Mouse (Mus musculus): Measurements from ENCODE around the gene Lca5l. TPM values are rescaled to one million over a fixed set of nuclear protein-coding genes. Genes with fewer than 3 reads are reported as not detected.
A peak's percentile ranks its signal among the peaks of the same experiment; 100 is the strongest.

The Lca5l gene
- polyA plus RNA-seq, 1 experiment from 2014 or later = 1.2 TPM

DNA sequence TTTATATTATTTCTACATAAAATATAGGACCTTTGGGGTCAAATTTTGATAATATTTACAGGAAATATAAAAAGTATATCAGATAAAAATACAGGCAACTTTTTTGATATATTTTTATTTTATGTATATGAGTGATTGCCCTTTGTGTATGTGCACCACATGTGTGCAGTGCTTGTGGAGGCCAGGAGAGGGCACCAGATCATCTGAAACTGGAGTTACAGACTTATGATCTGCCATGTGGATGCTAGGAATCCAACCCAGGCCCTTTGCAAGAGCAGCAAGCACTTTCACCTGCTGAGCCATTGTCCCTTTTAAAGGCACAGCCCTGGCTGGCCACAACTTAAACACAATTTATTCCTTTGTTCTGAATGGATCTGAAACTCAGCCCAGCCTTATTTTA lies 12.9 kb downstream of the Lca5l start:
- no peaks in the 10 kb centered on the region for H3K36me3 ChIP-seq (ENCODE audit: control insufficient read depth, insufficient read depth)
- H3K9me3 ChIP-seq (ENCODE audit: control insufficient read depth, low read length) = 0 out of 2 replicates have a peak, but pooled peaks cover 2% of the 10 kb centered on the region
- no peak overlapping the region for H3K4me3 ChIP-seq (replicated peaks; ENCODE audit: low read length)
- no peak overlapping the region for H3K27ac ChIP-seq (ENCODE audit: low read length)
- H3K9ac ChIP-seq (replicated peaks; ENCODE audit: low read depth, low read length) = no peak overlapping the region
- H3K4me1 ChIP-seq (replicated peaks; ENCODE audit: control insufficient read depth, insufficient read depth, low read length) = peaks cover 5% of the 10 kb centered on the region; the same call in 1 of the 2 replicates
- ATAC-seq = no peak
- H3K27me3 ChIP-seq (replicated peaks; ENCODE audit: control insufficient read depth, insufficient read depth, low read length) = no peaks in the 10 kb centered on the region
- no peak overlapping the region for H3K4me2 ChIP-seq (ENCODE audit: low read length)

GRCm38 (mm10) chr16:96175399-96175798 lies 16.7 kb downstream of the Lca5l start:
- Histone ChIP-seq H3K27me3 (replicated peaks; ENCODE audit: control insufficient read depth, insufficient read depth, low read length) (no peaks in the 10 kb centered on the region), H3K9me3 (ENCODE audit: control insufficient read depth, low read length) (0 out of 2 replicates have a peak, but pooled peaks cover 2% of the 10 kb centered on the region), H3K27ac (ENCODE audit: low read length) (no peak overlapping the region), H3K4me2 (ENCODE audit: low read length) (no peak overlapping the region), H3K9ac (replicated peaks; ENCODE audit: low read depth, low read length) (no peak overlapping the region), H3K36me3 (ENCODE audit: control insufficient read depth, insufficient read depth) (no peaks in the 10 kb centered on the region), H3K4me1 (replicated peaks; ENCODE audit: control insufficient read depth, insufficient read depth, low read length) (peaks cover 5% of the 10 kb centered on the region; the same call in 1 of the 2 replicates), H3K4me3 (replicated peaks; ENCODE audit: low read length) (no peak overlapping the region)
- no peak for ATAC-seq
- 31% methylated on average over 2 of the region's 2 CpGs for WGBS

DNA sequence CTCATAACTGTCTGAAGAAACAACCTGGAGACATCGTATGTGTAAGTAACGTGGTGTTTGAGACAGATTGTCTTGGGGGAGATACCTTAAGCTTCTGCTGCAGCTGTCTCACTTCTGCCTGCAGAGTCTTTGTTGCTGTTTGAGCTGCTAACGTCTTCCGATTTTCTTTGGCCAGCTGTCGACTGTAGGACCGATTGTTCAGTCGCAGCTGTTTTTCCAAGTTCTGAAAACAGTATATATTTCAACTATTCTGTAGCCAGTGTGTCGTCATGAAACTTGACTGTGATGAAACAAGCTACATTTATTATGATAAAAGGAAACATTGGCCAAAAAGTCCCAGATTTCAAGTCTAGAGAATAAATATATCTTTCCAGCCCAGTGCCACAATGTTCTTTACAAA lies 18.4 kb downstream of the Lca5l start:
- 78% methylated on average over 8 of the region's 8 CpGs for WGBS
- no peak overlapping the region for H3K4me3 ChIP-seq (replicated peaks; ENCODE audit: low read length)
- no peaks in the 10 kb centered on the region for H3K36me3 ChIP-seq (ENCODE audit: control insufficient read depth, insufficient read depth)
- H3K9ac ChIP-seq (replicated peaks; ENCODE audit: low read depth, low read length) = no peak overlapping the region
- no peaks in the 10 kb centered on the region for H3K9me3 ChIP-seq (ENCODE audit: control insufficient read depth, low read length)
- H3K27me3 ChIP-seq (replicated peaks; ENCODE audit: control insufficient read depth, insufficient read depth, low read length) = no peaks in the 10 kb centered on the region
- ATAC-seq = no peak
- peaks cover 5% of the 10 kb centered on the region; the same call in 1 of the 2 replicates for H3K4me1 ChIP-seq (replicated peaks; ENCODE audit: control insufficient read depth, insufficient read depth, low read length)
- H3K27ac ChIP-seq (ENCODE audit: low read length) = no peak overlapping the region
- H3K4me2 ChIP-seq (ENCODE audit: low read length) = no peak overlapping the region

GRCm38 (mm10) chr16:96168837-96169236 lies 23.2 kb downstream of the Lca5l start:
- no peak overlapping the region for H3K9ac ChIP-seq (replicated peaks; ENCODE audit: low read depth, low read length)

GRCm38 (mm10) chr16:96165723-96166264 lies 26.3 kb downstream of the Lca5l start:
- WGBS = 59% methylated on average over 4 of the region's 4 CpGs
- peak; percentile 80 for ATAC-seq
- H3K36me3 ChIP-seq (ENCODE audit: control insufficient read depth, insufficient read depth) = no peaks in the 10 kb centered on the region
- H3K4me3 ChIP-seq (replicated peaks; ENCODE audit: low read length) = no peak overlapping the region
- H3K4me1 ChIP-seq (replicated peaks; ENCODE audit: control insufficient read depth, insufficient read depth, low read length) = no peaks in the 10 kb centered on the region
- no peak overlapping the region for H3K9ac ChIP-seq (replicated peaks; ENCODE audit: low read depth, low read length)
- peak overlapping the region; percentile 46 for H3K27ac ChIP-seq (ENCODE audit: low read length)
- no peaks in the 10 kb centered on the region for H3K27me3 ChIP-seq (replicated peaks; ENCODE audit: control insufficient read depth, insufficient read depth, low read length)
- no peaks in the 10 kb centered on the region for H3K9me3 ChIP-seq (ENCODE audit: control insufficient read depth, low read length)
- no peak overlapping the region for H3K4me2 ChIP-seq (ENCODE audit: low read length)

More at GRCm38 (mm10) chr16:96168837-96169236, 23.2 kb downstream of the Lca5l start:
- no peaks in the 10 kb centered on the region for H3K9me3 ChIP-seq (ENCODE audit: control insufficient read depth, low read length)
- 96% methylated on average over 4 of the region's 4 CpGs for WGBS
- no peak overlapping the region for H3K27ac ChIP-seq (ENCODE audit: low read length)
- no peak overlapping the region for H3K4me2 ChIP-seq (ENCODE audit: low read length)
- H3K36me3 ChIP-seq (ENCODE audit: control insufficient read depth, insufficient read depth) = no peaks in the 10 kb centered on the region
- no peaks in the 10 kb centered on the region for H3K4me1 ChIP-seq (replicated peaks; ENCODE audit: control insufficient read depth, insufficient read depth, low read length)
- H3K4me3 ChIP-seq (replicated peaks; ENCODE audit: low read length) = no peak overlapping the region
- no peak for ATAC-seq
- no peaks in the 10 kb centered on the region for H3K27me3 ChIP-seq (replicated peaks; ENCODE audit: control insufficient read depth, insufficient read depth, low read length)

- peaks cover 14% of the 10 kb centered on the region for H3K4me1 ChIP-seq (replicated peaks; ENCODE audit: control insufficient read depth, insufficient read depth, low read length)
- no peaks in the 10 kb centered on the region for H3K9me3 ChIP-seq (ENCODE audit: control insufficient read depth, low read length)
- no peaks in the 10 kb centered on the region for H3K36me3 ChIP-seq (ENCODE audit: control insufficient read depth, insufficient read depth)
- H3K4me3 ChIP-seq (replicated peaks; ENCODE audit: low read length) = no peak overlapping the region
- 80% methylated on average over 4 of the region's 4 CpGs for WGBS
- H3K27me3 ChIP-seq (replicated peaks; ENCODE audit: control insufficient read depth, insufficient read depth, low read length) = no peaks in the 10 kb centered on the region
- H3K4me2 ChIP-seq (ENCODE audit: low read length) = no peak overlapping the region
- no peak for ATAC-seq
- no peak overlapping the region for H3K27ac ChIP-seq (ENCODE audit: low read length)
- no peak overlapping the region for H3K9ac ChIP-seq (replicated peaks; ENCODE audit: low read depth, low read length)
Measured at GRCm38 (mm10) chr16:96161336-96161735, 30.7 kb downstream of the Lca5l start.

DNA sequence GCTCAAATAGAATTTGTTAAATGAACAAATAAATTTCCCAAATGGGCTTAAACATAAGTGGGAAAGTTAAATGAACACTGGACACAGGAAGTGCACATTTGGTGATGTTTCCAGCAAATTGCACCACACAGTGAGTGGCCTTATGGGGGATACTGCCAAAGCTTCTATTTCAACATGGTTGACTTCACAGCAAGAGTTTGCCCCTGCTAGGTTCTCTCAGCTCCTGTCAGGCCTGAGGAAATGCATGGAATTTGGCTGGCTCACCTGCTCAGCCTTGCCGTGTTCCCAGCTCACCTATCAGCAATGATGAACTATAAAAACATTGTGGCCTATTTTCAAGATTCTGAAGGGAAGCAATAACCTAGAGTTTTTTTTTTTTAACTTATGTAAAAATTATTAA lies 31.1 kb downstream of the Lca5l start:
- Histone ChIP-seq H3K4me3 (replicated peaks; ENCODE audit: low read length) (no peak overlapping the region), H3K9me3 (ENCODE audit: control insufficient read depth, low read length) (no peaks in the 10 kb centered on the region), H3K27me3 (replicated peaks; ENCODE audit: control insufficient read depth, insufficient read depth, low read length) (no peaks in the 10 kb centered on the region), H3K4me1 (replicated peaks; ENCODE audit: control insufficient read depth, insufficient read depth, low read length) (peaks cover 14% of the 10 kb centered on the region), H3K27ac (ENCODE audit: low read length) (no peak overlapping the region), H3K9ac (replicated peaks; ENCODE audit: low read depth, low read length) (no peak overlapping the region), H3K4me2 (ENCODE audit: low read length) (no peak overlapping the region), H3K36me3 (ENCODE audit: control insufficient read depth, insufficient read depth) (no peaks in the 10 kb centered on the region; the same call in 1 of the 2 replicates)
- ATAC-seq = no peak
- 82% methylated on average over 1 of the region's 1 CpGs for WGBS

DNA sequence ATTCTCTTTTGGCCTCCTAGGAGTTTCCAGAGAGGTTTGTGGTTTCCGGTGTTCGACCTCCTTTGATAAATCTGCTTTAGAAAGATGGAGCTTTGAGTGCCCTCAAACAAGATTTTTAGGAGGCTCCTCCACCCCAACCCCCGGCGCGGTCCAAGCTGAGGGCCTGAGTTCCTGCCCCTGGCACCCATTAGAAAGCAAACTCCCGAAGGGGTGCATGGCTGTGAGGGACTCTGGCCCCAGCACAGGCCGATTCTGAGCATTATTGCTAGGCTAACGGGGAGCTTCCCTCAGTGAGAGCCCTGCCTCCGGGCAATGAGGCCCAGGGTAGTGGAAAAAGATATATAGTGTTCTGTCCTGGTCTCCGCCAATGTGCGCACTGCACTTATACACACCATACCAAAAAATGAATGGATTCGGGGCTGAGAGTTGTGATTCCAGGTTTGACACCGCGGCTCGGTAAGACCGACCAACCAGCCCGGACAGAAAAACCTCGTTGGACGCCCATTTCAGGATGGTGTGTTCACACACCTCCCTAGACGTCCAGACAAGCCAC lies 32.2 kb downstream of the Lca5l start:
- ATAC-seq = no peak
- H3K27me3 ChIP-seq (replicated peaks; ENCODE audit: control insufficient read depth, insufficient read depth, low read length) = no peaks in the 10 kb centered on the region
- H3K9me3 ChIP-seq (ENCODE audit: control insufficient read depth, low read length) = no peaks in the 10 kb centered on the region
- H3K36me3 ChIP-seq (ENCODE audit: control insufficient read depth, insufficient read depth) = no peaks in the 10 kb centered on the region; the same call in 1 of the 2 replicates
- peak overlapping the region; percentile 90 for H3K9ac ChIP-seq (replicated peaks; ENCODE audit: low read depth, low read length)
- H3K4me3 ChIP-seq (replicated peaks; ENCODE audit: low read length) = peak overlapping the region; percentile 55
- H3K4me1 ChIP-seq (replicated peaks; ENCODE audit: control insufficient read depth, insufficient read depth, low read length) = peaks cover 14% of the 10 kb centered on the region
- H3K27ac ChIP-seq (ENCODE audit: low read length) = peak overlapping the region; percentile 58; the same call in 1 of the 2 replicates
- H3K4me2 ChIP-seq (ENCODE audit: low read length) = peak overlapping the region; percentile 96
- 84% methylated on average over 20 of the region's 20 CpGs for WGBS

DNA sequence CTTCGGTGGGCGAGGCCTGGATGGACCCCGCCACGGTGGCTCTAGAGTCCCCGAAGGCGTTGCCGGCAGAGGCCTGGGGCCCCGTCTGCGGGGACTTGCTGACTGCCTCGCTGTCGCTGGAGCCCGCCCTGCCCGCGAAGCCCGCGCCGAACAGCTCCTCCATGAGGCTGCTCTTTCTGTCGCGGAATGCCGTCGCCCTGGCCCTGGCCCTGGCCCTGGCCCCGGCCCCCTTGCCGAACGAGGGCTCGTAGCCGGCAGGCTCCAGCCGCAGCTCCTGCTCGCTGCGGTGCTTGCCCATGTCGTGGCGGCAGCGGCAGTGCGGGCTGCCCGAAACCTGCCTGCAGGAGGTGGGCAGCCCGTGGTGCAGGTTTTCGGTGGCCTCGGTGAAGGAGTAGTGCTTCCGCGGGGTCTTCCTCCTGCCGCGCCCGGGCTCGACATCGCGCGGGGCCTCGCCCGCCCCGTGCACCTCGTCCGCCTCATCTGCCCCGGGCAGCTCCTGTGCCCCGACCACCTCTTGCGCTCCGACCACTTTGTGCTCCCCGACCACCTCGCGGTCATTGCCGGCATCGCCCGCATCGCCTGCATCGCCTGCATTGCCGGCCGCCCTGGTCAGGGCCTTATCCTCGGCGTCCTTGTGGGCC lies 32.9 kb downstream of the Lca5l start:
- ATAC-seq = peak; percentile 80

More for the DNA sequence above, 32.9 kb downstream of the Lca5l start:
- H3K27ac ChIP-seq (ENCODE audit: low read length) = peak overlapping the region; percentile 58
- under 1% methylated on average over 67 of the region's 67 CpGs for WGBS
- no peaks in the 10 kb centered on the region; the same call in 1 of the 2 replicates for H3K36me3 ChIP-seq (ENCODE audit: control insufficient read depth, insufficient read depth)
- peaks cover 14% of the 10 kb centered on the region for H3K4me1 ChIP-seq (replicated peaks; ENCODE audit: control insufficient read depth, insufficient read depth, low read length)
- H3K27me3 ChIP-seq (replicated peaks; ENCODE audit: control insufficient read depth, insufficient read depth, low read length) = no peaks in the 10 kb centered on the region
- peak overlapping the region; percentile 96 for H3K4me2 ChIP-seq (ENCODE audit: low read length)
- no peaks in the 10 kb centered on the region for H3K9me3 ChIP-seq (ENCODE audit: control insufficient read depth, low read length)
- peak overlapping the region; percentile 55 for H3K4me3 ChIP-seq (replicated peaks; ENCODE audit: low read length)
- H3K9ac ChIP-seq (replicated peaks; ENCODE audit: low read depth, low read length) = peak overlapping the region; percentile 90

Data from forebrain, embryonic 16.5 days (tissue).